Mouse (Mus musculus) limb, embryonic 14.5 days (tissue): ENCODE measurements at regions not wholly inside any gene's neighbourhood (a gene's known extent, or its start where the extent isn't known, plus 50 kb on each side); places are given as distances from the start of the nearest gene placed in this dataset.
"Not testable (repeated sequence)": the region's sequence is repeated elsewhere in the genome, so short reads cannot be mapped to it uniquely, and the experiment has no call there.

Experiments
- ATAC-seq: fragments of 200-750 bp; cut with Nextera tagmentation; 2 replicates; pipeline ENCODE4 v1.8.0; 2017; ENCODE audit warnings: low read depth, moderate number of reproducible peaks, moderate TSS enrichment; ENCODE audit not compliant: low FRiP score
- DNase-seq: peaks from one replicate; pipeline ENCODE4 v3.0.0-alpha.2; 2015; ENCODE audit warnings: low spot score
- H3K27ac ChIP-seq: fragments of 300-500 bp; sonication (generic); replicated peaks from 2 replicates; pipeline ENCODE4 v1.5.1; 2014; ENCODE audit warnings: low read depth, mild to moderate bottlenecking, low read length, moderate library complexity, mixed read lengths
- H3K27me3 ChIP-seq: fragments of 300-500 bp; sonication (generic); 2 replicates; pipeline ENCODE4 v1.6.1; 2014; ENCODE audit warnings: low read length, mixed read lengths; ENCODE audit not compliant: control insufficient read depth, insufficient read depth
- H3K36me3 ChIP-seq: fragments of 300-500 bp; sonication (generic); 2 replicates; pipeline ENCODE4 v1.6.1; 2014; ENCODE audit warnings: mild to moderate bottlenecking, low read length, moderate library complexity, mixed read lengths; ENCODE audit not compliant: control insufficient read depth, insufficient read depth
- H3K4me1 ChIP-seq: fragments of 300-500 bp; sonication (generic); 2 replicates; pipeline ENCODE4 v1.6.1; 2014; ENCODE audit warnings: antibody characterized with exemption, low read length, mixed read lengths; ENCODE audit not compliant: control insufficient read depth, insufficient read depth
- H3K4me2 ChIP-seq: fragments of 300-500 bp; sonication (generic); replicated peaks from 2 replicates; pipeline ENCODE4 v1.6.1; 2014; ENCODE audit warnings: low read depth, mild to moderate bottlenecking, low read length, moderate library complexity; ENCODE audit not compliant: severe bottlenecking
- H3K4me3 ChIP-seq: fragments of 300-500 bp; sonication (generic); replicated peaks from 2 replicates; pipeline ENCODE4 v1.5.1; 2014; ENCODE audit warnings: low read length
- H3K9ac ChIP-seq: fragments of 300-500 bp; sonication (generic); 2 replicates; pipeline ENCODE4 v1.6.1; 2014; ENCODE audit warnings: mild to moderate bottlenecking, low read depth, low read length, moderate library complexity; ENCODE audit not compliant: severe bottlenecking
- H3K9me3 ChIP-seq: fragments of 300-500 bp; sonication (generic); 2 replicates; pipeline ENCODE4 v1.6.1; 2016; ENCODE audit warnings: low read length; ENCODE audit not compliant: control insufficient read depth
- POLR2A ChIP-seq: fragments of 200-500 bp; IDR thresholded peaks from 2 replicates; pipeline ENCODE4 v1.8.0; 2012; ENCODE audit warnings: inconsistent platforms, mild to moderate bottlenecking, moderate library complexity, borderline replicate concordance; ENCODE audit not compliant: insufficient read depth, insufficient read length; ENCODE audit errors: extremely low read depth
- WGBS: fragments of 180-500 bp; shearing (Covaris S2); extraction: QIAGEN DNeasy Blood & Tissue Kit; methylation state at CpG from one replicate; pipeline ENCODE4 v1.1.7; 2014; 5-methylcytosine and 5-hydroxymethylcytosine counted together

DNA sequence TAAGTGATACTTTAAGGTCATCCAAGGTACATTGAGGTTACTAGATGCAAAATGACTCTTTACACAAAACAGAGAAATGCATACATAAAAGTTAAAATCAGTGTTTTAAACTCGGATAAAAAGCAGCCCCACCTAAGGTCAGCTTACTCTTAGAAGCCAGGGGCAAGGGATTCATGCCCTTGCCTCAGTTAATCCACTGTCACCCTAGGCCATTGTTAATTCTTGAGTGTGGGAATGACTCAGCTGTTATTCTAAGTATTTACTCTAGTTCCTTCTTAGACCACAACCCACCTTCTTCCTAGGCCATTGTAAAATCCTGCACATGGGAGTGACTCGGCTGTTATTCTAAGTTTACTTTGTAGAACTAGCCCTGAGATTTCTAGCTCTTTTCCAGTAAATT is 64.1 kb upstream of the Ces1h start:
- H3K4me3 ChIP-seq, ATAC-seq, H3K27me3 ChIP-seq, H3K36me3 ChIP-seq, H3K27ac ChIP-seq, H3K9me3 ChIP-seq, H3K4me2 ChIP-seq, H3K4me1 ChIP-seq, DNase-seq, H3K9ac ChIP-seq: not testable (repeated sequence)
- 71% methylated on average over 2 of the region's 2 CpGs for WGBS

- Histone ChIP-seq H3K4me3 (no peak overlapping the region), H3K4me2 (no peak overlapping the region), H3K27ac (no peak overlapping the region), H3K9ac (no peak overlapping the region), H3K4me1 (no peaks in the 10 kb centered on the region), H3K9me3 (no peaks in the 10 kb centered on the region), H3K27me3 (no peaks in the 10 kb centered on the region), H3K36me3 (no peaks in the 10 kb centered on the region)
- TF ChIP-seq POLR2A: no peak
- 87% methylated on average over 3 of the region's 3 CpGs for WGBS
- ATAC-seq: no peak
- no peak for DNase-seq
Observed at GRCm38 (mm10) chr8:93441936-93442335, 62.4 kb upstream of the Ces1h start.

GRCm38 (mm10) chr8:93436586-93436985 is 57.1 kb upstream of the Ces1h start:
- DNase-seq, H3K4me3 ChIP-seq, H3K27me3 ChIP-seq, H3K36me3 ChIP-seq, H3K4me1 ChIP-seq, H3K9me3 ChIP-seq, ATAC-seq, H3K9ac ChIP-seq, H3K4me2 ChIP-seq, H3K27ac ChIP-seq: not testable (repeated sequence)
- WGBS: 83% methylated on average over 12 of the region's 12 CpGs

- no peak overlapping the region for H3K4me2 ChIP-seq
- 5% methylated on average over 3 of the region's 3 CpGs for WGBS
- no peak overlapping the region for H3K4me3 ChIP-seq
- H3K9me3 ChIP-seq: no peaks in the 10 kb centered on the region
- no peaks in the 10 kb centered on the region for H3K36me3 ChIP-seq
- H3K27me3 ChIP-seq: no peaks in the 10 kb centered on the region
- no peak overlapping the region for H3K9ac ChIP-seq
- no peaks in the 10 kb centered on the region for H3K4me1 ChIP-seq
- TF ChIP-seq POLR2A: no peak
- DNase-seq (peak; percentile 69), ATAC-seq (no peak)
- H3K27ac ChIP-seq: no peak overlapping the region
Observed at GRCm38 (mm10) chr8:93430637-93431036, 51.1 kb upstream of the Ces1h start.
